Mouse (Mus musculus) embryonic facial prominence, embryonic 15.5 days (tissue): ENCODE measurements around the gene Tpra1. TPM values are rescaled to one million over a fixed set of nuclear protein-coding genes. Genes with fewer than 3 reads are reported as not detected.

ENCODE experiments used
- ATAC-seq: fragments of 200-750 bp; cut with Nextera tagmentation; 2 replicates; pipeline ENCODE4 v1.8.0; 2017; ENCODE audit warnings: low read depth, moderate TSS enrichment; ENCODE audit not compliant: insufficient number of reproducible peaks, low FRiP score, low TSS enrichment
- H3K27ac ChIP-seq: fragments of 300-500 bp; sonication (generic); replicated peaks from 2 replicates; pipeline ENCODE4 v1.5.1; 2015; ENCODE audit warnings: mild to moderate bottlenecking, inconsistent platforms
- H3K27me3 ChIP-seq: fragments of 300-500 bp; sonication (generic); 2 replicates; pipeline ENCODE4 v1.6.1; 2015; ENCODE audit warnings: inconsistent platforms
- H3K36me3 ChIP-seq: fragments of 300-500 bp; sonication (generic); 2 replicates; pipeline ENCODE4 v1.6.1; 2015; ENCODE audit warnings: mild to moderate bottlenecking, inconsistent platforms
- H3K4me1 ChIP-seq: fragments of 300-500 bp; sonication (generic); 2 replicates; pipeline ENCODE4 v1.6.1; 2015; ENCODE audit warnings: inconsistent platforms
- H3K4me2 ChIP-seq: fragments of 300-500 bp; sonication (generic); replicated peaks from 2 replicates; pipeline ENCODE4 v1.6.1; 2015; ENCODE audit warnings: mild to moderate bottlenecking, inconsistent platforms
- H3K4me3 ChIP-seq: fragments of 300-500 bp; sonication (generic); replicated peaks from 2 replicates; pipeline ENCODE4 v1.5.1; 2015; ENCODE audit warnings: mild to moderate bottlenecking, inconsistent platforms
- H3K9ac ChIP-seq: fragments of 300-500 bp; sonication (generic); 2 replicates; pipeline ENCODE4 v1.6.1; 2015; ENCODE audit warnings: inconsistent platforms
- H3K9me3 ChIP-seq: fragments of 300-500 bp; sonication (generic); replicated peaks from 2 replicates; pipeline ENCODE4 v1.6.1; 2016; ENCODE audit warnings: inconsistent platforms
- WGBS: fragments of 180-500 bp; shearing (Covaris S2); methylation state at CpG from one replicate; pipeline ENCODE4 v1.1.7; 2015; 5-methylcytosine and 5-hydroxymethylcytosine counted together
- polyA plus RNA-seq: library from polyadenylated mRNA; unstranded; fragments of >200 nt; fragmentation: Nextera tagmentation; extraction: Ambion mirVana; gene quantifications from 2 replicates; pipeline ENCODE4 v1.2.1, GENCODE M21; 2015

The Tpra1 gene
- 83.7 and 86.5 TPM in 2 replicates for polyA plus RNA-seq

GRCm38 (mm10) chr6:88901947-88902820 lies at the start of gene Tpra1:
TSS of gene Tpra1 (plus strand) at chr6:88902251.
- WGBS: 0% methylated on average over 66 of the region's 66 CpGs
- H3K4me1 ChIP-seq: peaks cover 47% of the 10 kb centered on the region
- ATAC-seq: peak; percentile 89

GRCm38 (mm10) chr6:88854509-88854908 lies 47.5 kb upstream of the Tpra1 start:
- no peak for ATAC-seq
- H3K9ac ChIP-seq: no peak overlapping the region
- no peaks in the 10 kb centered on the region for H3K4me1 ChIP-seq
- H3K4me2 ChIP-seq: no peak overlapping the region
- no peak overlapping the region for H3K4me3 ChIP-seq
- WGBS: 75% methylated on average over 5 of the region's 5 CpGs
- H3K36me3 ChIP-seq: peaks cover 8% of the 10 kb centered on the region; the same call in 1 of the 2 replicates
- no peaks in the 10 kb centered on the region for H3K27me3 ChIP-seq
- no peaks in the 10 kb centered on the region for H3K9me3 ChIP-seq
- H3K27ac ChIP-seq: no peak overlapping the region

More at GRCm38 (mm10) chr6:88901947-88902820, at the start of gene Tpra1:
- no peaks in the 10 kb centered on the region for H3K36me3 ChIP-seq
- peak within 1 kb of the TSS; percentile 97 for H3K4me2 ChIP-seq
- H3K9ac ChIP-seq: peak within 1 kb of the TSS; percentile 84
- peak within 1 kb of the TSS; percentile 83 for H3K4me3 ChIP-seq
- peak within 1 kb of the TSS; percentile 96 for H3K27ac ChIP-seq
- H3K27me3 ChIP-seq: no peaks in the 10 kb centered on the region
- no peaks in the 10 kb centered on the region for H3K9me3 ChIP-seq

GRCm38 (mm10) chr6:88855636-88856035 lies 46.4 kb upstream of the Tpra1 start:
- Histone ChIP-seq H3K4me3 (no peak overlapping the region), H3K9me3 (no peaks in the 10 kb centered on the region), H3K36me3 (peaks cover 8% of the 10 kb centered on the region; the same call in 1 of the 2 replicates), H3K27ac (no peak overlapping the region), H3K4me2 (no peak overlapping the region), H3K27me3 (no peaks in the 10 kb centered on the region), H3K9ac (no peak overlapping the region), H3K4me1 (no peaks in the 10 kb centered on the region)
- ATAC-seq: no peak
- WGBS: 21% methylated on average over 5 of the region's 5 CpGs

GRCm38 (mm10) chr6:88857249-88857648 lies 44.8 kb upstream of the Tpra1 start:
- ATAC-seq: 0 out of 2 replicates have a peak, but pooled peaks have one; percentile 23
- Histone ChIP-seq H3K4me3 (no peak overlapping the region), H3K9ac (no peak overlapping the region), H3K9me3 (no peaks in the 10 kb centered on the region), H3K27me3 (no peaks in the 10 kb centered on the region), H3K4me2 (no peak overlapping the region), H3K36me3 (peaks cover 22% of the 10 kb centered on the region), H3K27ac (no peak overlapping the region), H3K4me1 (no peaks in the 10 kb centered on the region)
- WGBS: 38% methylated on average over 9 of the region's 9 CpGs

GRCm38 (mm10) chr6:88857830-88858229 lies 44.2 kb upstream of the Tpra1 start:
- peaks cover 26% of the 10 kb centered on the region for H3K36me3 ChIP-seq
- WGBS: 81% methylated on average over 6 of the region's 6 CpGs
- H3K4me1 ChIP-seq: no peaks in the 10 kb centered on the region
- no peak for ATAC-seq
- peak overlapping the region; percentile 40; the same call in 1 of the 2 replicates for H3K27ac ChIP-seq
- H3K9me3 ChIP-seq: no peaks in the 10 kb centered on the region
- no peak overlapping the region for H3K4me3 ChIP-seq
- H3K27me3 ChIP-seq: no peaks in the 10 kb centered on the region
- no peak overlapping the region for H3K4me2 ChIP-seq
- no peak overlapping the region for H3K9ac ChIP-seq

- no peak for ATAC-seq
- 49% methylated on average over 7 of the region's 7 CpGs for WGBS
- H3K27me3 ChIP-seq: no peaks in the 10 kb centered on the region
- no peaks in the 10 kb centered on the region for H3K9me3 ChIP-seq
- H3K9ac ChIP-seq: no peak overlapping the region
- H3K4me1 ChIP-seq: no peaks in the 10 kb centered on the region
- H3K36me3 ChIP-seq: peaks cover 31% of the 10 kb centered on the region
- no peak overlapping the region for H3K4me2 ChIP-seq
- H3K27ac ChIP-seq: peak overlapping the region; percentile 40; the same call in 1 of the 2 replicates
- no peak overlapping the region for H3K4me3 ChIP-seq
Observed at GRCm38 (mm10) chr6:88858341-88858740, 43.7 kb upstream of the Tpra1 start.

GRCm38 (mm10) chr6:88860914-88861313 lies 41.1 kb upstream of the Tpra1 start:
- H3K36me3 ChIP-seq: peaks cover 39% of the 10 kb centered on the region
- no peak for ATAC-seq
- no peaks in the 10 kb centered on the region for H3K4me1 ChIP-seq
- no peaks in the 10 kb centered on the region for H3K9me3 ChIP-seq
- H3K9ac ChIP-seq: no peak overlapping the region
- no peak overlapping the region for H3K4me3 ChIP-seq
- no peak overlapping the region for H3K4me2 ChIP-seq
- no peaks in the 10 kb centered on the region for H3K27me3 ChIP-seq
- WGBS: 22% methylated on average over 2 of the region's 2 CpGs
- H3K27ac ChIP-seq: no peak overlapping the region

- H3K4me1 ChIP-seq: 0 out of 2 replicates have a peak, but pooled peaks cover 3% of the 10 kb centered on the region
- no peak overlapping the region for H3K9ac ChIP-seq
- no peak for ATAC-seq
- H3K27ac ChIP-seq: no peak overlapping the region
- H3K36me3 ChIP-seq: peaks cover 31% of the 10 kb centered on the region
- H3K27me3 ChIP-seq: no peaks in the 10 kb centered on the region
- no peak overlapping the region for H3K4me2 ChIP-seq
- H3K4me3 ChIP-seq: no peak overlapping the region
- 79% methylated on average over 7 of the region's 7 CpGs for WGBS
- no peaks in the 10 kb centered on the region for H3K9me3 ChIP-seq
Observed at GRCm38 (mm10) chr6:88865704-88866103, 36.3 kb upstream of the Tpra1 start.

GRCm38 (mm10) chr6:88869459-88869858 lies 32.6 kb upstream of the Tpra1 start:
- H3K4me2 ChIP-seq: no peak overlapping the region
- H3K9ac ChIP-seq: no peak overlapping the region
- 89% methylated on average over 7 of the region's 7 CpGs for WGBS
- H3K27ac ChIP-seq: no peak overlapping the region
- H3K4me3 ChIP-seq: no peak overlapping the region
- H3K27me3 ChIP-seq: no peaks in the 10 kb centered on the region
- H3K9me3 ChIP-seq: no peaks in the 10 kb centered on the region
- H3K36me3 ChIP-seq: peaks cover 2% of the 10 kb centered on the region; the same call in 1 of the 2 replicates
- peaks cover 37% of the 10 kb centered on the region for H3K4me1 ChIP-seq
- ATAC-seq: no peak

GRCm38 (mm10) chr6:88870594-88870993 lies 31.5 kb upstream of the Tpra1 start:
- no peak for ATAC-seq
- WGBS: 63% methylated on average over 4 of the region's 4 CpGs
- Histone ChIP-seq H3K4me1 (peaks cover 43% of the 10 kb centered on the region), H3K27me3 (no peaks in the 10 kb centered on the region), H3K9ac (no peak overlapping the region), H3K27ac (no peak overlapping the region), H3K9me3 (no peaks in the 10 kb centered on the region), H3K36me3 (no peaks in the 10 kb centered on the region), H3K4me3 (no peak overlapping the region), H3K4me2 (no peak overlapping the region)

- H3K4me3 ChIP-seq: no peak overlapping the region
- WGBS: 28% methylated on average over 8 of the region's 8 CpGs
- H3K9me3 ChIP-seq: no peaks in the 10 kb centered on the region
- 0 out of 2 replicates have a peak overlapping the region, but pooled peaks have one; percentile 22 for H3K27ac ChIP-seq
- no peak overlapping the region for H3K9ac ChIP-seq
- no peak for ATAC-seq
- H3K36me3 ChIP-seq: no peaks in the 10 kb centered on the region
- H3K4me2 ChIP-seq: no peak overlapping the region
- H3K27me3 ChIP-seq: no peaks in the 10 kb centered on the region
- H3K4me1 ChIP-seq: peaks cover 43% of the 10 kb centered on the region
Observed at GRCm38 (mm10) chr6:88871546-88871945, 30.5 kb upstream of the Tpra1 start.
